Mouse (Mus musculus) G1E (cell line): ENCODE results near the gene Tnfsf4.

ENCODE experiments used
- CTCF ChIP-seq: IDR thresholded peaks from 2 replicates; pipeline ENCODE4 v1.5.1; 2012; ENCODE audit warnings: low read depth, low read length, inconsistent platforms, mixed read lengths
- GATA1 ChIP-seq: IDR thresholded peaks from 2 replicates; pipeline ENCODE4 v1.6.1; 2012; ENCODE audit warnings: borderline replicate concordance, low read length, inconsistent platforms, mixed read lengths
- GATA2 ChIP-seq: IDR thresholded peaks from 2 replicates; pipeline ENCODE4 v1.6.1; 2012; ENCODE audit warnings: low read depth, low read length, inconsistent platforms, borderline replicate concordance
- POLR2AphosphoS5 ChIP-seq: IDR thresholded peaks from 2 replicates; pipeline ENCODE4 v1.6.1; 2012; ENCODE audit warnings: low read depth, low read length, inconsistent platforms; ENCODE audit not compliant: insufficient replicate concordance

DNA sequence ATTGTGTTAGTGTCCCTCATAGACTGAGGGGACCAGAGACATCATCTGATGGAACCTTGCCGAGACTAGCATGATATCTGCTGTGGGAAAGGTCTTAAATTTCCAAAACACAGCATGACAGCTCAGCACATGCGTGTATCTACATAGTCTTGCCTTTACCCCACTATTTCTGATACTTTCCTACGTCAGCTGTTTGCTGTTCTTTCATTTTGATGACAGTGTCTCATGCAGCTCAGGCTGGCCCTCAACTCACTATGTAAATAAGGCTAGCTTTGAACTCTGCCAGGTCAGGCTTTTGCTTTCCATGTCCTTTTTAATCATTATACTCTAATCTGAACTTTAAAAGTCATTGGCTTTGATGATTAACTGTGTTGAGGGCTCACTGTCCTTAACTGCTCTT is 16.6 kb upstream of the Tnfsf4 start:
- TF ChIP-seq CTCF (no peak), GATA1 (no peak), POLR2AphosphoS5 (no peak), GATA2 (no peak)
